Mouse (Mus musculus): ENCODE measurements around the gene Lck.

- TF ChIP-seq CTCF (IDR thresholded peaks at IDR 0.05; ENCODE audit: control insufficient read depth, insufficient read depth, insufficient read length), result no peak
- no peak for TF ChIP-seq MYOG (IDR thresholded peaks at IDR 0.05; ENCODE audit: control insufficient read depth, extremely low read depth, insufficient read length)
- TF ChIP-seq USF1 (IDR thresholded peaks at IDR 0.05; ENCODE audit: low read depth), result no peak
These were observed 23.1 kb downstream of the Lck start for GRCm38 (mm10) chr4:129550295-129550694.
